Mouse (Mus musculus) right cerebral cortex, postnatal 14 days (tissue): Measurements from ENCODE around the gene Gm29797.

Experiments used
- DNase-seq: peaks from one replicate; pipeline ENCODE4 v3.0.0; 2022

Gm29797 gene

DNA sequence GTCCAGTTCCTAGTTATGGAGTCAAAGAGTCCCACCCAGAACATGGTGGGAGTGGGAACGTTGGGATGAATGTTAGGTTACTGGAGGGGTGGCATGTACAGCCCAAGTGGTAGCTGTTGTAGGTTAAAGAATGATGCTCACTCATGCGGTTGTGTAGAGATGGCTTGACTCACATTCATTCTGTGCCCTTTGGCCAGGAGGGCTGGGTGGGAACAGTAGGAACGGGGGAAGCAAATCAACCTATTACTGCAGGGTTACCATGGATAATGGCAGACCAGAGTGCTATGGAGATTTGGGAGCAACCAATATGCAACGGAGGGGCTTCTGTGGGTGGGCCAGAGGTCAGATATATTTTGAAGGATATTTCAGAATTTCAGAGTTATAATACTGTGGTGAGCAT is 18.1 kb downstream of the Gm29797 start:
- no peak for DNase-seq

DNA sequence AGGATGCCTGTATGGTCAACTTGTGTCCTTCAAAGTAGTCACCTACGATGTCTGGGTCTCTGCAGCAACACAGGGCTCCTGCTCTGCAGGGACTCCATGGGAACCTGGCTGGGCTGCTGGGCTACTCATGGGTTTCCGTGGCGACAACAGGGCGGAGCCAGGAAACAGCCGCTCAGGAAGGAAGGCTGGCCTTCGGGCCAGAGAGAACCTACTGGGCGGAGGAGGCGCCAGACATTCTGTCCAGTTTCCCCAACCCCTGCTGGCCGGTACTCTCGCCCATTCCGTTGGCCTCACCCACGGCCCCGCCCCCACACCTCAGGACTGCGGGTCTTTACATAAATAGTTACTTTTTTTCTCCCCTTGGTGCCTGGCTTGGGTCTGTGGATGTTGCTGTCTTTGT is 18.6 kb downstream of the Gm29797 start:
- DNase-seq, result peak; percentile 59

DNA sequence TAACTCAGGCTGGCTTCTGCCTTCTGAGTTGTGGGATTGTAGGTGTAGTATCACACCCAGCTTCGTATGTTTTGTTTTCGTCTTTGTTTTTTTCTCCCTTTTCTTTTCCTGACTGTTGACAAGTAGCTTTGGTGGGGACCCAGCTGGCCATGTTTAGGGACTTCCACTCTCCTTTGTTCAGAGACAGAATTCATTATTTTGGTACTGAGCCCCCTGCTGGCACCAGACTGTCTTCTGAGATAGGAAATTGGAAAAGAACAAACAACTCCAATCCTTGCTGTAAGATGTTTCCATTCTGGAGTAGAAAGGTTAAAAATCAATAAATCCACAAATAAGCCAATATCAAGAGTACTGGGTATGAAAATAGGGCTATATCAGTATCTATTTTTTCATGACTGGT is 19.6 kb downstream of the Gm29797 start:
- no peak for DNase-seq

DNA sequence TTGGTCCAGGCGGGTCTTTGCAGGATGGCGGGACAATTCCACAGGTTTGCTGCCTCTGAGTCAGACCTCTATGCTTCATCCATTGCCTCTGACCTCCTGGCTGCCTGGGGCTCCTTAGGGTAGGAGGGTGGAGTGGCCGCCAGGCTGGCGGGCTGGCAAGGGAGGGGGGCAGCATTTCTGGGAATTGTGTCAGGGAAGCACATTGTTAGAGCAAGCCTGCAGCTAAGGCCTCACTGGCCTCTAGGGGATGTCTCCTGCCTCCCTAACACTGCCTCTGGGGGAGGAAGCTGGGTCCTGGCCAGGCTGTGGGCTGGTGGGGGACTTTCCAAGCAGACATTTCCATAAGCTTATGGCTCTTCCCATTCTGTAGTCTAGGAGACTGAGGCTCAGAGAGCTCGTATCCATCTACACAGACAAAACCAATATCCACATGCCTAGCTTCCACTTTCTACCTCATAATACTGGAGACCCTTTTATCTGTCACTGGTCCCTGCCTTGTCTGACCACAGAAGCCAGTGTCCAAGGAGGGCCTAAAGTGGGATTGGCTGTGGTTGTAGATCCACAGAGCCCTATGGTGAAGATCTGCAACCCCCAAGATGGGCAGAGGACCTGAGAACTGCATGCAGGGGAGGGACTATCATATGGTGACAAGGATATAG is 20.4 kb downstream of the Gm29797 start:
- no peak for DNase-seq

DNA sequence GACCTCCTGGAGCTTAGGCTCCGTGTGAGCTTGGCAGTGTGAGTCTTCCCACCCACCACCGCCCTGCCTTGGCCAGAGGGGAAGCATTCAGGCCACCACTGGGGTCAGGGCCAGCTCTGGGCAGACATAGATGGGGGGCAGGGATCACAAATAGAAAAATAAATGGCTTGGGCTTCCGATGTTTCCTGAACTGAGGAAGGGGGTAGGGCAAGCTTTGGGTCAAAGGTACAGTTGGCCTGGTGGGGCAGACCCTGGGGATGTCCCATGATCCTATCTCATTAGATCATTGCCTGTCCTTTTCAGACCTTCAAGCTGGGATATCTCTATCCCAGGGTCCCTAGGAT is 20.9 kb downstream of the Gm29797 start:
- DNase-seq, result no peak

DNA sequence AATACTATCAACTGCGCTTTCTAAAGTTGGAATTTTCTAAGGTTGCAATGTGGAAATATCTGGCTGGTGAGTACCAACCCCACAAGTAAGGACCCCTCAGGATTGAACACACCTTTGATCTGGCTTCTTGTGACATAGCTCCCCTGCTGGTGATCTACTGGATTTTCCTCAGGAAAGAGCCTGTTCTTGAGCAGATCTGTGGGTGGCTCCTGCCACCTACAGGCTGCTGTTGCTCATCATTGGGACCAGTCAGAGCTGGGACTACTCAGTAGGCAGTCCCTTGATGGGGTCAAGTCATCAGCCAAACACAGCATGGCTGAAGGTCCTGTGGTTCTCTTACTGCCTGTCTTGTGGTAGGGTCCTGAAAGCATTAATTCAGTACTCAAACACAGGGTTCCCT is 21.9 kb downstream of the Gm29797 start:
- DNase-seq, result peak; percentile 62

DNA sequence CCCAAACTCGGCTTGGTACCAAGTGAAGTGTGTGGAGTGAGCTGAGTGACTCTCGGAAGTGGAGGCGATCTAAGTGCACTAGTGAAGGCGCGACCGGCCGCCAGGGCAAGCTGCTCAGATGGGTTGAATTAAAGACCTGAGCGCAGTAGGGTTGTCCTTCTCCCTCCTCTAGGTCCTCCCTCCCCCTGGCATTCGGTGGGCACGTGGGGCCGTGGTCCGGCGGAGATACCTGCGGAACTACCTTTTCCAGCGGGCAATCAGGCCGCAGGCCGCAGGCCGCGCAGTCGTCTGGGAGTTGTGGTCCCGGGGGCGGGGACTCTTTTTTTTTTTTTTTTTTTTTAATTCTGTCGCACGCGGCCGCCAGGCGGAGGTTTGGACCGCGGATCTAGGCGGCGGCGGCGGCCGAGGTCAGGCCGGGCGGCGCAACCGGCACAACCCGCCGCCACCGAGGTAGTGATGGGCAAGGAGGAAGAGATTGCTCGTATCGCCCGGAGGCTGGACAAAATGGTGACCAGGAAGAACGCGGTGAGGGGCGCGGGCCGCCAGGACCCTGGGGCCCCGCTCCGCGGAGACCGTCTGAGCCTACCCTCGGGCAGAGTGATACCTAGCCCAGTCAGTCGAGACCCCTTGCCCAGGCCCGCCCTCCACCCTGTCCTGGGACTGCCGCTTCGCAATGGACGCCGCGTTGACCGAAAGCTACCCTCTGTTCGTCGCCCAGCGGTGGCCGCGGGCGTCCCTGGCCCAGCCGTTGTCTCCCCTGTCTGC is 23.3 kb downstream of the Gm29797 start, which contains the start of gene Tcea2:
Gene Tcea2, plus strand, starts transcription at position 360 of the 765 bp plus-strand sequence.
- DNase-seq, result peak; percentile 66

DNA sequence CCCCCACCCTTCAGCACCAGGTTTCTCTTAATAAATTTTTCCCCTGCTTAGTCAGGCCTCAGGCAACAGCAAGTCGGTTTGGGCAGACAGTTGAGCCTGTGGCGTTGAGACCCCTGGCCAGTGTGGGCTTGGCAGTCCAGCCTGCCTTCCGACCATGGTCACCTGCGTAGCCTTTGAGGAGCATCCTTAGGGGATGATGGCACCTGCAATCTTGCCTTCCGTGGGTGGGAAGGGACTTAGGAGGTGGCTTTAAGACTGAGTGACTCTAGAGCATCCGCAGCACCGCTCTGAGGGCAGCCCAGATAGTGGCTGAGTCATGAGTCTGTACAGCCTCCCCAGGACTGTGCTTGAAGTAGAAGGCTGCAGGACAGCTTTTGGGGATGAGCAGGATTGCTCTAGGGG is 23.9 kb downstream of the Gm29797 start:
- DNase-seq, result no peak

DNA sequence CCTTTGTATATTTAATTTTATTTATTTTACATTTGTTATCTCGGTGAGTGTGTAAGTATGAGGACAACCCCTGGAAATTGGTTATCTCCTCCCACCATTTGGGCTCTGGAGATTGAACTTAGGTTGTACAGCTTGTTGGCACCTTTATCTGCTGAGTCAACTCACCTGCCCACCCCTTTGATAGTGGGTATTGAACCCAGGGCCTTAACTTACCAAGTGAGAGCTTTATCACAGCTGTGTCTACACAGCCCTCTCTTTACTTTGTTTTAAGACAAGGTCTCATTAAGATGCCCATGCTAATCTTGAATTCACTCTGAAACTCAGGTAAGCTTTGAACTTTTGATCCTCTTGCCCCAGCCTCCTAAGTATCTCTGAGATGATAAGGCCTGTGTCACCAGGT is 25.1 kb downstream of the Gm29797 start:
- DNase-seq, result no peak

DNA sequence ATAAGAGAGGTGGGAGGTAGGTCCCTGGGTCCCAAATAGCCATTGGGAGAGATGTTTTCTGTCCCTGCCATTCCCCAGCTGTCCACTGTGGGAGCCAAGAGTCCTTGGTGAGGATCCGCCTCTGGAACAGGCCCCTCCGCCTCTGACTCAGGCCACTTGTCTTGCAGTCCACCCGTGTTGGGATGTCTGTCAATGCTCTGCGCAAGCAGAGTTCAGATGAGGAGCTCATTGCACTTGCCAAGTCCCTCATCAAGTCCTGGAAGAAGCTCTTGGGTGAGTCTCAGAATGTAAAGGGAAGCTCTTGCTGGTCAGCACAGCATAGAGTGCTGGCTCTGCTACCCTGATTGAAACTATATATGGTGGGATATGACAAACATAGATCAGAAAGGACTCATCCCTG is 26.5 kb downstream of the Gm29797 start:
- no peak for DNase-seq

DNA sequence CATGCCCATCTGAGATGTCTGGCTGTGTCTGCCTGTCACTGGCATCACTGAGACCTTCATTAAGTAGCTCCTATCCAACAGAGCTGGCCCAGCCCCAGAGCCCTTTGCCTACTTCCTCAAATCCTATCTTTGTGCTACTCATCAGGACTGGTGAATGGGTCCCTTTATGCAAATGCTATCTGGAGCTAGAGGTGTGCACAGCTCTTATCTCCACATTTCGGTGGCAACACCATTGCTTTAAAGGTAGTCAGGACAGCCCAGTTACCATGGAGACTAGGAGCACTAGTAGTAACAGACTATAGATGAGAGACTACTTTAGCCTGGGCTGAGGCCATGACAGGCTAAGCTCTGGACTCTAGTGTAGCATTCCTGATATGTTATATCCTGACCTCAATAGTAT is 27.9 kb downstream of the Gm29797 start:
- no peak for DNase-seq

DNA sequence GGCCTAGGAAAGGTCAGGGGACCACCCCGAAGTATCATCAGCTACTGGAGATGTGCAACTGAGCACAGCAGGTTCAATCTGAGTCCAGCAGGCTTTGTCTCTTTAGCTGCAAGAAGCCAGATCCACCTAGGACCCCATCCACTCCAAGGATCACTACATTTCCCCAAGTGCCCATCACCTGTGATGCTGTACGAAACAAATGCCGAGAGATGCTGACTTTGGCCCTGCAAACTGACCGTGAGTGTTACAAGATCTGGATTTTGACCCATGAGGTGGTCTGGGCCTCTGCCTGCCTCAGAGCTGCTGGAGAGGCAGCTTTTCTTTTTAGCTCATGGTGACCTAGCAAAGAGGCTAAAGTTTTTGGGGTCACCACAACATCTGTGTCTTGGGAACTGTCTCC is 28.9 kb downstream of the Gm29797 start:
- no peak for DNase-seq

DNA sequence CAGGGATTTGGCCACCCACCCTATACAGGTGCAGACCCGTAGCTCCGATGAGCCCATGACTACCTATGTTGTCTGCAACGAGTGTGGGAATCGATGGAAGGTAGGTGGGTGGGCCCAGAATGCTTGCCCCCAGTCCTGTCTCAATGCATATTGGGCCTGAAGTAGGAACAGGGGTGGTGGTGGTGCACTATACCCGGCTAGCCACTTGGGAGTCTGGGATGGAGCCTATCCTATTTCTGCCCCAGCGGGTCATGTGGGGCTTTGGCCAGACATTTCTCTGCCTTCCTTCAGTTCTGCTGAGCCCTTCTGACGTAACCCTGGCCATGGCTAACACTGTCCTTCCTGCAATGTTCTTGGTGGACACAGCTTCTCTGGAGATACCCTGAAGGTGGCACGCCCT is 30.8 kb downstream of the Gm29797 start:
- no peak for DNase-seq

DNA sequence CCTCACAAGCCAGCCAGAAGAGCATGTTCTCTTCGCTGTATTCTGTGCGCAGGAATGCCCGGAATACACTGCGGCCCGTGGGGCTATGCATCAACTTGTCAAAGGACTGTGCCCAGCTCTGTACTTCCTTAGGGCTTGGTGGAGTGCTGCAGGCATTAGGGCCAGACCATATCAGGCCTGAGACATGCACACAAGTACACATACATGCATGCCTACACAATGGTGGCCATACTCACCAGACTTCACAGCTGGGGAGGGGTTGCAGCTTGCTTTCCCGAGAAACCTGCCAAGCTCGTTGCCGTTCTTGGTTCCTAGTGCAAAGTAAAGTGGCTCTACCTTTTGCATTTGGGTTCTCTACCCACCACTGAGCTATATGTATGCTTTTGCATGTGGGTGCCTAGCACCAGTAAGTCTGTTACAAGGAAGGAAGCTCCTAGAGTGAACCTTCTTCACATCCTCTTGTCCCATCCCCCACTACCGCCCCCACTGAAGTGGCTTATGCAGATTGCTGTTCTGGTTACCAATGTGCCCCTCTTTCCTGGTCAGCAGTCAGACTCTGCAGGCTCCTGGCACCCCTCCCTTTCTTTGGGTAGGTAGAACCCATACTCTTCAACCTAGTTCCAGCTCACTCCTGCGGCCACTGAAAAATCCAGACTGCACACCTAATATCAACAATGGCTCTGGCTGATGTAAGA is 32.8 kb downstream of the Gm29797 start:
- DNase-seq, result peak; percentile 60

DNA sequence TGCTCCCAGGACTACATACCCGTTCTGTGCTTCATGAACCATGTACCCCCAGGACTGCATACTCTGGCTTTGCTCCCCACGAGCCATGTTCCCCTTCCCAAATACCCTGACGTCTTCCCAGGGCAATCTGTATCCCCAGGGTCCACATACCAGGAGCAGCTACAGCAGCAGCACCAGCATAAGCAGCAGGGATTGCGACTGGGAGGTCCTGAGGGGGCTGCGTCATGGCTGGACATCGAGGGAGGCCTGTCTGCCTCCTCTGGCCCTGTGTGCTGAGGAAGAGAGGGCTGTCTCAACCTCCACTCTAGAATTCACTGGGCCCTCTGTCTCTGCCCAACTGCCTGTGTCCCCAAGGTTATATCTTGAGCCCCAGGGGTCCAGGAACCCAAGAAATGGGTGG is 34.2 kb downstream of the Gm29797 start:
- no peak for DNase-seq

DNA sequence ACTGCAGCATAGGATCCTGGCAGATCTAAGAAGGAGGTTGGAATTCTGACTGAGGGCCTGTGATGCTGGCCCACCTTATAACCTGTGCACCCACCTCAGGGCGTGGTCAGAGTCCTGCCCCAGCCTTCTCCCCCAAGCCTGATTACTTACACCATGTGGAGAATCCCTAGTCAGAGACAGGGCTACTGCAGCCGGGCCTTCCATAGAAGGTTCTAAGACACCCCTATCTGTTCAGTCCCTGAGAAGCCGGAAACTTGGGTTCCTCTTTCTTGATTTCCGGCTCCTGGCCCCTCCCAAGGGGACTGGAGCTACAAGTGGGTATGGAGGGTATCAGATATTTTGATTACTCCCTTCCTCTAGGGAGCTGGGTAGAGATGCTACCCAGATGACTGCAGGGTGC is 34.7 kb downstream of the Gm29797 start:
- DNase-seq, result no peak

DNA sequence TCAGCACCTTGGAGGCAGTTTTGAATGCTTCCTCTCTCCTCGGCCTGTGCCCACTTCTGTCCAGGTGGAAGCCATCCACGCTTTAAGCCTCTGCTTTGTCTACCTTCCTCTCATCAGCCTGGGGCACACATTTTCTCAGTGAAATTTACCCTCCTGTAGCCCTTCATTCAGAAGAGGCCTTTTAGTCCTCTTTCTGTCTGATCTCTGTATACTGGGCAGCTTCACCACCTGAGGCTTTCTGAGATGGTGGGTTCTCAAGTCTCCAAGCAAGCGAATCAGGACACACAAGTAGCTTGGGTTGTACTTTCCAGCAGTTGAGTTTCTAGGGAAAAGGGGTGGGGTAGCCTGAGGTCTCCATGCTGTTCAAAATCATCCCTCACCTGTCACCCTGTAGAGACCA is 35.5 kb downstream of the Gm29797 start:
- DNase-seq, result no peak

DNA sequence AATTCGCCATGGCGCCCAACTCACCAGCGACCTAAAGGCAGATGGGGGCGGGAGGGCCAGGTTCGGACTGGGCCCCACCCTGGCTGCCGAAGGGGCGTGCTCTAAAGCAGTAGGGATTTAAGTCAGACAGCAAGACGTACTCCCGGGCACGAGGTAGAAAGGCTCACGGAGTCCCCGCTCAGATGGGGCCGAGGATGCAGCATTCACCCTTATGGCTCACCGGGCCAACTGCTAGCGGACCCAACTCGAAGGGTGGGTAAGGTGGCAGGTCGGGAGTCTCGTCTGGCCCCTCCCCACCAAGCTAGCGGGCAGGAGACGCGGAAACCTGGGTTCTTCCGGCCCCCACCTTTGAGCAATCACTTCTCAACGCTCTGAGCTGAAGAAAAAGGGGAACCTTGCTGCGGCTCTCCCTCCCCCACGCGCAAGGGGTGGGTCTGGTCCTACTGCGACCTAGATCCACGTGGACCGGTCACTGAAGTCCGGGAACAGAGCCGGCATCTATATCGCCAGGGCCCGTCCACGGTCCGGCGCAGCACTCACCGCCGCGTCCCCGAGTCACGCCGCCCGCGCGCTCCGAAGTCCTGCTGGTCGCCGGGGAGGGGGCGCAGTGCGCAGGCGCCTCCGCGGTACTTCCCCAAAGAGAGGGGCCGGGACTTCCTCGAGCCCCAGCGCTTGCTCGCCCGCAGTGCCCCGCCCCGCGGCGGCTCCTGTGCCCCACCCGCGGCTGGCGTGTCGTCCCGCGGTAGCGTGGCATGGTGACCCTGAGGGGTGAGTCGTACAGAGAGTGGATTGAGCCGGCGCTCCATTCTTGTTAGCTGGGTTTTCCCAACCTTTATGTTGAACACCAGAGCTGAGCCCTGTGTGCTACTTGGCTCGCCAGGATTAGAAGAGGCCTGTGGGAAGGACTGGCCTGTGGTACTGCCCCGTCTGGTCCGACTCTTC is 36.8 kb downstream of the Gm29797 start, which contains the start of gene Rgs19:
Gene Rgs19, minus strand, starts transcription at position 639 of the 942 bp plus-strand sequence.
- peak; percentile 75 for DNase-seq

DNA sequence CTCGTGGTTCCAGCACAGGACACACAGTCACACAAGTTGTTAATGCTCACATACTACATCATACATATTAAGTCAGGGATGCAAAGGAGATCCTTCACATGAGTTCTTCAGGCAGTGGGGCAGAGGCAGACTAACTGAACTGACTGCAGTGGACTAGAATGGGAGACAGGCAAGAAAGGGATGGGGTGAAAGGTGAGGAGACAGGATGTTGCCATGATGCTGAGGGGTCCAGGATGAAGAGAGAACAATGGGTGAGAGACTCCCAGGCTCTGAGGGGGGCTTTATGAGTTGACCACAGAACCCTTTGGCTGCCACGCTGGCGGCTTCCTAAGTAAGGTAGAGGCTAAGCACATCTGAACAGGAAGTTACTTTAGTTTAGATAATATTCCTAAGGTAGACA is 37.7 kb downstream of the Gm29797 start:
- no peak for DNase-seq

DNA sequence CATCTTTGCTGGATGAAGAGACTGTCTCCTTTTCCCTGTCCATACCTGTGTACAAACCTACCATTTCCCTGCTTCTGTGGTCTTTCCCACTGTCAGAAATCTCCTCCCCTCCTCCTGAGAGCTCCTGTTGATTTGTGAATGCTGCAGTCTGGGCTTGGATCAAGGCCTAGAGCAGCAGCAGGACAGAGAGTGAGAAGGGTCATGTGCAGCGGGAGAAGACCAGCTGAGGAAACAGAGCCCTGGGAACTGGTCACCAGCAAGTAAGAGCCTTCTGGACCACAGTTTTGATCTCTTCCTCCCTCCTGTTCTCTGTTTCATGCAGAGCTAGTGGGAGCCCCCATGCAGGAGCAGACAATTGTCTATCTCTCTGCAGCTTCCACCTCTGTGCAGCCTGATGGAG is 38.9 kb downstream of the Gm29797 start:
- DNase-seq, result no peak

DNA sequence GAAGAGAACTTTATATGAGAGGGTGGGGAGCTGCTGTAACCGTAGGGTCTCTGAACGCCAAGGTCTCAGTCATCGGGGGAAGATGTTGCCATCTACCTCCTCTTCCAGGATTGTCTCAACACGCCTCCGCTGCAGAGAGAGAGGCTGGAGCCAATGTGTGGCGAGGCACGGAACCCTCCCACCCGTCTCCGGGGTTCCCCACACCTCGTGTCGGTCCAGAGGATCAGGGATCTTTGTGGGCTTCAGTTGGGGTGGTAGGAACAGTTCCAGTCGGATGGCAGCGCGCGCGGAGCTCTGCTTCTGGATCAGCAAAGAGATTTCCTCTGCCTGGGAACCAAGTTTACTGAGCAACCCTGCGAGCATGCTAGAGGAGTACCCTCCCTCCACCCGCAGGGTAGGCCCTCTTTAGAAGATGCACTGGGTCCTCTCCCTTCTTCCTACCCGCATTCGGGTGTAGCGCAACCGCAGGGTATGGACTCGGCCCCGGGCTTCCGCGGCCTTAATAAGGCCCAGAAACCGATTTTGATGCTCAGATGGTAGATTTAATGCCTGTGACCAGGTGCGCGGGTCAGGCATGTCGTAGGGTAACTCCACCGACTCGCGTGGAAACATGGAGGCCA is 40.1 kb downstream of the Gm29797 start:
- DNase-seq, result no peak

DNA sequence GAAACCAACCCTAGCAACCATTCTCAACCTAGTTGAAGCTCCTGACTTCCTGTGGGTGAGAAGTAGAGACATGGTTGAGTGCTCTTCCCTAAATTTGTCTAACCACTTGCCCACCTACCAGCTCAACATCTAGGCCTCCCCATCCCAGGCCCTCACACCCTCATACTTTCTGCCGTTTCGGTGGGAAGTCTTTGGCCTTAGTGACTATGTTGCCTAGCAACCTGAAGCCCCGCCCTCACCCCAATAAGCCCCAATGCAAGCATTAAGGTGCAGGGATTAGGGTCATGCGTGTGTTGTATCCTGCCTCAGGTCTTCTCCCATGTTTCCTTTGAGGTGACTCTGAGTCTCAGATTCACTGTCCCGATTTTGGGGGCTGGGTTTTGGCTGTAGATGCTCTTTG is 41.4 kb downstream of the Gm29797 start, which contains the start of gene Lkaaear1:
Gene Lkaaear1, minus strand, starts transcription at position 202 of the 400 bp plus-strand sequence.
- DNase-seq, result no peak
